Mouse (Mus musculus): Measurements from ENCODE around the gene Vwa3a. TPM values are rescaled to one million over a fixed set of nuclear protein-coding genes. Genes with fewer than 3 reads are reported as not detected.

The Vwa3a gene
- polyA plus RNA-seq, 1 experiment from 2014 or later = 1.4 TPM

- H3K27me3 ChIP-seq = no peaks in the 10 kb centered on the region
- ATAC-seq (ENCODE audit: low FRiP score) = no peak
- no peak overlapping the region for H3K4me3 ChIP-seq
- H3K4me2 ChIP-seq (replicated peaks) = no peak overlapping the region
- no peak overlapping the region for H3K9ac ChIP-seq
- no peak overlapping the region for H3K27ac ChIP-seq
- H3K36me3 ChIP-seq = no peaks in the 10 kb centered on the region
- no peaks in the 10 kb centered on the region for H3K4me1 ChIP-seq
- H3K9me3 ChIP-seq (replicated peaks) = no peaks in the 10 kb centered on the region
Measured at GRCm38 (mm10) chr7:120751330-120751729, 12.2 kb downstream of the Vwa3a start.

GRCm38 (mm10) chr7:120751906-120752305 is 12.8 kb downstream of the Vwa3a start:
- no peaks in the 10 kb centered on the region for H3K4me1 ChIP-seq
- no peak overlapping the region for H3K9ac ChIP-seq
- no peak overlapping the region for H3K27ac ChIP-seq
- no peak overlapping the region for H3K4me2 ChIP-seq (replicated peaks)
- 89% methylated on average over 7 of the region's 7 CpGs for WGBS
- H3K4me3 ChIP-seq = no peak overlapping the region
- H3K36me3 ChIP-seq = no peaks in the 10 kb centered on the region
- no peak for ATAC-seq (ENCODE audit: low FRiP score)
- H3K27me3 ChIP-seq = no peaks in the 10 kb centered on the region
- no peaks in the 10 kb centered on the region for H3K9me3 ChIP-seq (replicated peaks)

GRCm38 (mm10) chr7:120754671-120755070 is 15.6 kb downstream of the Vwa3a start:
- H3K36me3 ChIP-seq = no peaks in the 10 kb centered on the region
- no peak overlapping the region for H3K27ac ChIP-seq
- no peak overlapping the region for H3K4me3 ChIP-seq
- peak; percentile 81; the same call in 1 of the 2 replicates for ATAC-seq (ENCODE audit: low FRiP score)
- no peaks in the 10 kb centered on the region for H3K4me1 ChIP-seq
- WGBS = 15% methylated on average over 5 of the region's 5 CpGs
- H3K9me3 ChIP-seq (replicated peaks) = no peaks in the 10 kb centered on the region
- H3K27me3 ChIP-seq = no peaks in the 10 kb centered on the region
- H3K4me2 ChIP-seq (replicated peaks) = no peak overlapping the region
- H3K9ac ChIP-seq = no peak overlapping the region

- WGBS = 0% methylated on average over 1 of the region's 1 CpGs
- Histone ChIP-seq H3K9me3 (replicated peaks) (no peaks in the 10 kb centered on the region), H3K4me3 (no peak overlapping the region), H3K36me3 (no peaks in the 10 kb centered on the region), H3K27me3 (no peaks in the 10 kb centered on the region), H3K27ac (no peak overlapping the region), H3K9ac (no peak overlapping the region), H3K4me2 (replicated peaks) (no peak overlapping the region), H3K4me1 (0 out of 2 replicates have a peak, but pooled peaks cover 6% of the 10 kb centered on the region)
- no peak for ATAC-seq (ENCODE audit: low FRiP score)
Measured at GRCm38 (mm10) chr7:120767369-120767768, 28.3 kb downstream of the Vwa3a start.

- Histone ChIP-seq H3K36me3 (no peaks in the 10 kb centered on the region), H3K9me3 (replicated peaks) (no peaks in the 10 kb centered on the region), H3K4me2 (replicated peaks) (no peak overlapping the region), H3K4me3 (no peak overlapping the region), H3K27me3 (no peaks in the 10 kb centered on the region), H3K4me1 (0 out of 2 replicates have a peak, but pooled peaks cover 6% of the 10 kb centered on the region), H3K9ac (no peak overlapping the region), H3K27ac (no peak overlapping the region)
- 71% methylated on average over 1 of the region's 1 CpGs for WGBS
- ATAC-seq (ENCODE audit: low FRiP score) = no peak
Measured at GRCm38 (mm10) chr7:120771389-120771788, 32.3 kb downstream of the Vwa3a start.

DNA sequence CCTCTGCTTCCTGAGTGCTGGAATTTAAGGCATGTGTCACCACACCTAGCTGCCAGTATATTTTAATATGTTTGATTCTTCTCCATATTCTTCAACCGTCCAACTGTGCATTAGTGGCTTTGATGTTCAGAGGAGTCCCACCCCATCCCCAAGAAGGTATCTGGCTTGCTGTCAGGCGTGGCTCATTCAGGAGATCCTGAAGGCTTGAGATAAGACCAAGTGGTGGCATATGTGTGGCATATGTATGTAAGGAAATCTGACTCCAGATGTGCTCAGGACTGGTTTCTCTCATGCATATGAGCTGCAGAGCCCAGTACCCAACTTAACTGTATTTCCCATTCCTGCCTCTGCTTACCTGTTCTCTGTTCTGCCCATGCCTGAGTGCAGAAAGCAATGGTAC is 38.9 kb downstream of the Vwa3a start:
- Histone ChIP-seq H3K4me3 (no peak overlapping the region), H3K27ac (no peak overlapping the region), H3K27me3 (no peaks in the 10 kb centered on the region), H3K4me2 (replicated peaks) (no peak overlapping the region), H3K9me3 (replicated peaks) (no peaks in the 10 kb centered on the region), H3K4me1 (no peaks in the 10 kb centered on the region), H3K9ac (no peak overlapping the region), H3K36me3 (no peaks in the 10 kb centered on the region)
- ATAC-seq (ENCODE audit: low FRiP score) = no peak
- 66% methylated on average over 2 of the region's 2 CpGs for WGBS

GRCm38 (mm10) chr7:120795544-120795943 is 56.4 kb downstream of the Vwa3a start:
- no peaks in the 10 kb centered on the region for H3K4me1 ChIP-seq
- WGBS = 85% methylated on average over 4 of the region's 4 CpGs

GRCm38 (mm10) chr7:120796369-120796768 is 57.3 kb downstream of the Vwa3a start:
- H3K4me3 ChIP-seq = no peak overlapping the region
- H3K4me1 ChIP-seq = no peaks in the 10 kb centered on the region
- H3K36me3 ChIP-seq = no peaks in the 10 kb centered on the region
- no peak for ATAC-seq (ENCODE audit: low FRiP score)
- H3K27ac ChIP-seq = no peak overlapping the region
- H3K27me3 ChIP-seq = no peaks in the 10 kb centered on the region
- H3K9me3 ChIP-seq (replicated peaks) = no peaks in the 10 kb centered on the region
- 85% methylated on average over 3 of the region's 3 CpGs for WGBS
- H3K9ac ChIP-seq = no peak overlapping the region
- H3K4me2 ChIP-seq (replicated peaks) = no peak overlapping the region

More at GRCm38 (mm10) chr7:120795544-120795943, 56.4 kb downstream of the Vwa3a start:
- Histone ChIP-seq H3K27ac (no peak overlapping the region), H3K9me3 (replicated peaks) (no peaks in the 10 kb centered on the region), H3K4me3 (no peak overlapping the region), H3K4me2 (replicated peaks) (no peak overlapping the region), H3K9ac (no peak overlapping the region), H3K27me3 (no peaks in the 10 kb centered on the region), H3K36me3 (no peaks in the 10 kb centered on the region)
- ATAC-seq (ENCODE audit: low FRiP score) = no peak

- Histone ChIP-seq H3K27me3 (no peaks in the 10 kb centered on the region), H3K4me3 (no peak overlapping the region), H3K4me2 (replicated peaks) (no peak overlapping the region), H3K9me3 (replicated peaks) (no peaks in the 10 kb centered on the region), H3K36me3 (no peaks in the 10 kb centered on the region), H3K9ac (no peak overlapping the region), H3K4me1 (no peaks in the 10 kb centered on the region), H3K27ac (no peak overlapping the region)
- no peak for ATAC-seq (ENCODE audit: low FRiP score)
- WGBS = 88% methylated on average over 2 of the region's 2 CpGs
Measured at GRCm38 (mm10) chr7:120803268-120803667, 64.2 kb downstream of the Vwa3a start.

GRCm38 (mm10) chr7:120809705-120810104 is 70.6 kb downstream of the Vwa3a start:
- Histone ChIP-seq H3K9ac (no peak overlapping the region), H3K4me2 (replicated peaks) (peak overlapping the region; percentile 58), H3K4me1 (peaks cover 5% of the 10 kb centered on the region), H3K27me3 (peaks cover 11% of the 10 kb centered on the region), H3K9me3 (replicated peaks) (no peaks in the 10 kb centered on the region), H3K27ac (no peak overlapping the region), H3K4me3 (peak overlapping the region; percentile 27), H3K36me3 (no peaks in the 10 kb centered on the region)
- 5% methylated on average over 27 of the region's 27 CpGs for WGBS
- ATAC-seq (ENCODE audit: low FRiP score) = no peak

DNA sequence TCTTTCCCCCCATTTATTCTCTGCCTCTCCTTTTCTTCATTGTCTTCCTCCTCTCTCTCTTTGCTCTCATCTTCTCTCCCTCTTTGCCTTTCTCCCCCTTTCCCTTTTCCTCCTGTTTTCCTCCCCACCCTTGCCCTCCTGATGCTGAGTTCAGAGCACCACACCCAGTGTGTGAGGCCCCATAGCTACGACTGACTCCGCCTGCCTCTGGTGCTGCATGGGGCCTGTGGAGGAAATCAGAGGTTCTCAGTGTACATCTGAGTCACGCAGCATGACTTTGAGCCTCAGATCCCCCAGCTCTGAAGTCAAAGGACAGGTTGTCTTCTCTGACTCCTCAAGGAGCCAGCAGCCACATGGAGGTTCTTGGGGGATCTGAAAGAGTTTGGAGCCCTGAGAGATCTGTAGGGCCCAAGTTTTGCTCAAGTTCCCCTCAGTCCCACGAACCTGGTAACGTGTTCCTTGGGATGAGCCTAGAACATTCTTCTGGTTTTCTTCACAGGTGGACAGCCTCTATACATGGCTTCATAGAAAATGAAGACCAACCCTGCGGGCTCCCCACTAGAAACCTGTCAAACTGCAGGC is 72.8 kb downstream of the Vwa3a start, which contains the start of gene Gm5737:
Gene Gm5737, plus strand, starts transcription at position 532 of the 582 bp plus-strand sequence.
- no peak within 1 kb of the TSS for H3K4me2 ChIP-seq (replicated peaks)
- no peaks in the 10 kb centered on the region for H3K36me3 ChIP-seq
- 83% methylated on average over 6 of the region's 6 CpGs for WGBS
- no peaks in the 10 kb centered on the region for H3K9me3 ChIP-seq (replicated peaks)
- no peak within 1 kb of the TSS for H3K4me3 ChIP-seq
- H3K4me1 ChIP-seq = peaks cover 5% of the 10 kb centered on the region
- H3K27me3 ChIP-seq = peaks cover 11% of the 10 kb centered on the region
- no peak for ATAC-seq (ENCODE audit: low FRiP score)
- no peak within 1 kb of the TSS for H3K9ac ChIP-seq
- no peak within 1 kb of the TSS for H3K27ac ChIP-seq

DNA sequence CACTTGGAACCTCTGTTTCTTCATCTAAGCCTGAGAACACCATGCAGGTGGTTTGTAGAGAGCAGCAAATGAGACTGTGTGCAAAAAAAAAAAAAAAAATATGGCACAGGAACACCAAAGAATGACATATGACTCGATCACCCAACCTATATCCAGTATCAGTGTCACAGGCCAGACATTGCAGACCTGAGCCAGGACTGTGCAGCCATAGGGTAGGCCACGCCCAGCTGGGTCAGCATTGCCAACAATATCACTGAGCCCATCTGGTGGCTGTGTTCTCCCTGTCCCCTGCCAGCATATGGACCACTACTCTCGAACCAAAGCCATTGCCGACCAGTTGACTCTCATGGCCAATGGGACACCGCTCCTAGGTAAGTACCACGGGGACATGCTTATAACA is 78.4 kb downstream of the Vwa3a start:
- ATAC-seq (ENCODE audit: low FRiP score) = no peak
- peaks cover 3% of the 10 kb centered on the region; the same call in 1 of the 2 replicates for H3K27me3 ChIP-seq
- H3K27ac ChIP-seq = no peak overlapping the region
- H3K9ac ChIP-seq = no peak overlapping the region
- no peaks in the 10 kb centered on the region for H3K36me3 ChIP-seq
- no peak overlapping the region for H3K4me2 ChIP-seq (replicated peaks)
- no peaks in the 10 kb centered on the region for H3K4me1 ChIP-seq
- H3K4me3 ChIP-seq = no peak overlapping the region
- no peaks in the 10 kb centered on the region for H3K9me3 ChIP-seq (replicated peaks)
- 81% methylated on average over 6 of the region's 6 CpGs for WGBS

DNA sequence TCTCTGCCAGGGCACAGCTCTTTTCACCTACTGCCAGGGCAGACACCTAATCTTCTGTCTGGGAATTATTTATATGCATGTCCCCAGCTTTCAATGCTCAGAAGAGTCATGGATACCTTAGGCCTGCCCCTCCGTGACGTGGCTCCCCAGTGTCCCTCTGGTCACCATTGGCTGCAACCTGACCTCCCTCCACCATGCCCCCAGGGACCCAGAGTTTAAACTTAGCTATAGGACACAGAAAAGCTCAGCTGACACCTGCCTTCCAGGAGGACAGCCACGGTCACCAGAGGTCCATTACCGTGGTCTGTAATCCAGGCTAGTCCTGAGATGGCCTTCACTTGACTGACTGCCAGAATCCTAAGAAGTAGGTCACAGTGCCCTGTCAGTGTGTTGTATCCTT is 80.3 kb downstream of the Vwa3a start:
- H3K27me3 ChIP-seq = peaks cover 3% of the 10 kb centered on the region; the same call in 1 of the 2 replicates
- no peak overlapping the region for H3K27ac ChIP-seq
- H3K4me1 ChIP-seq = no peaks in the 10 kb centered on the region
- no peaks in the 10 kb centered on the region for H3K9me3 ChIP-seq (replicated peaks)
- ATAC-seq (ENCODE audit: low FRiP score) = no peak
- no peak overlapping the region for H3K4me3 ChIP-seq
- H3K4me2 ChIP-seq (replicated peaks) = no peak overlapping the region
- no peak overlapping the region for H3K9ac ChIP-seq
- WGBS = 89% methylated on average over 4 of the region's 4 CpGs
- no peaks in the 10 kb centered on the region for H3K36me3 ChIP-seq

Data from hindbrain, embryonic 12.5 days (tissue).